Mouse (Mus musculus) spleen, embryonic (tissue): ENCODE measurements around the gene Ptx3.
"Not testable (repeated sequence)": the region's sequence is repeated elsewhere in the genome, so short reads cannot be mapped to it uniquely, and the experiment has no call there.

Source experiments
- CTCF ChIA-PET: fragments of 350-600 bp; sonication (Branson Sonifier 250); formaldehyde crosslinking; loops from one replicate; lab custom pipeline; 2022; lab: Charles Lee

The Ptx3 gene

GRCm38 (mm10) chr3:66219655-66220191 lies at the start of gene Ptx3:
Ptx3 (plus strand) TSS chr3:66219910.
- CTCF ChIA-PET = no interaction called here

DNA sequence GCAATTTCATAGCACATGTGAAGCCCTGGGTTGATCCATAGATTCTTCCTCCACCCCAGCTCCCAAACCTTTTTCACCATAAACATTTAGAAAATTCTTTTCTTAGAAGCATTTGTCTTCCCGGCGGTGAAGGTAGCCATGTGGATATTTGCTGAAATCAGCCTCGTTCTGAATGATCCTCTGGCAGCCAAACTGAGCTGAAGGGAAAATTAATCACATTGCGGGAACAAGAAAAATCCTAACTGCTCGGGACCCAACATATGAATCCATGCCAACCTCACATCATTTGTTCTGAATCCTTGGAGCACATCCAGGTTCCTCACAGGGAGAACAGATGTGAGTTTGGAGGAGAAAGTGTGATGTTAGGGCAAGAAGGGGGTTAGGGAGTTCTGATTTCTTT lies 46.8 kb upstream of the Ptx3 start:
- CTCF ChIA-PET = no interaction called here

GRCm38 (mm10) chr3:66179647-66180046 lies 40.1 kb upstream of the Ptx3 start:
- CTCF ChIA-PET = no interaction called here

DNA sequence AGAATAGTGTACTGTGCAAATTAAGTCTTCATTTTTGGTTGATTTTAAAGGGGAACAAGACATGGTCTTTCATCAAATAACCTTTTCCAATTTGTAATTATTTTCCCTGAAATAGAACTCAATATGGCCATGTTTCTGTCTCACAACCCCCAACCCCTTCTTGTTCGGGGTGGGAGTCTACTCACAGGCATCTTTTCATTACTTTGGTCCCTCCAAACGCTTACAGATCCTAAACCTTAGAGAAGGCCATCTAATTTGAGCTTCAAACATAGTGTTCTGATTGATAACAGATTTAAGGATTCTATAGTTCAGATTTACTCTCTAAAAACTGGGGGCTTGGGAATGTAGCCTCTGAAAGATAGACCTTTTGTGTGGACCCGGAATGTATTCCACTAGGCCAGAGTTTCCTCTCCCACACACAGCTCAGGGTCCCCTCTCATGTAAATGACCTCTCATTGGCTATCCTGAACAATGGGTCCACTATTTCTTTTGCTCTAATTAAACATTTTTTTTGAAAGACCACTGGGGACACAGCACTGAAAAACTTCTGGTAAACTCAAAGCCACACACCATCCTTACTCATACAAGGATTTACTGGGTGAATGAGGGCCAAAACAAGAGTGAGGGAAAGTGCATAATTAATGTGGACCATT lies 25.7 kb upstream of the Ptx3 start:
- CTCF ChIA-PET = no interaction called here

DNA sequence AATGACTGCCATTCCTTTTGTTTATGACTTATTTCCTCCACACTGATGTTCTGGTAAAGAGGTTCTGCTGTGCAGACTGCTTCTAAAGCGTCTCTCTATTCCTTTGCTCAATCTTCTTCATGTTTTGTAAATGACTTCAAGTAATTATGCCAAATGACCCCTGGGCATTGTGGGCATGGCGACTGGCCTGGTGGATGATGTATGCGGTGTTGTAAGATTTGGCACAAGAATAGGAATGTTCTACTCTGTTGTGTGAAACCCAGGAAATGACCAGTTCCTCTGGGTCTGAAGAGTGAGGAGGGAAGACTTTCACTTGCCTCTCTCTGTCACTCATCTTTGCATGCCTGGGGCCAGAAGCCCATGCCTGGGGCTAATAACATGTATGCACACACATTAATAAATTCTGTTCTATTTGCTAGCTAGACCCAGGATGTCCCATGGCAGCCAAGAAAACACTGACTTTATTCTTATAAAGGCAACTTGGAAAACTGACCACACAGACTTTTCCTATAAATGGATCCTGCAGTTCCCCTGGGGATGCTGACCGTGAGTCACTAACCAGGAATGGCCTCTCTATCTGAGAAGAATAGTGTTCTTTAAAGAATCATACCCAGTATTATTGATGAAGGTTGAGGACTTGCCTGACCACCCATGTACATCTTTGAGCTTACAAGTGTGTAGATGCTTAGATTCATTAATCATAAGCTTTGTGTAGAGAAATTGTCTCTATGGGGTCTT lies 10.7 kb upstream of the Ptx3 start:
- CTCF ChIA-PET = no interaction called here

GRCm38 (mm10) chr3:66213524-66213923 lies 6.2 kb upstream of the Ptx3 start:
- CTCF ChIA-PET = no interaction called here

DNA sequence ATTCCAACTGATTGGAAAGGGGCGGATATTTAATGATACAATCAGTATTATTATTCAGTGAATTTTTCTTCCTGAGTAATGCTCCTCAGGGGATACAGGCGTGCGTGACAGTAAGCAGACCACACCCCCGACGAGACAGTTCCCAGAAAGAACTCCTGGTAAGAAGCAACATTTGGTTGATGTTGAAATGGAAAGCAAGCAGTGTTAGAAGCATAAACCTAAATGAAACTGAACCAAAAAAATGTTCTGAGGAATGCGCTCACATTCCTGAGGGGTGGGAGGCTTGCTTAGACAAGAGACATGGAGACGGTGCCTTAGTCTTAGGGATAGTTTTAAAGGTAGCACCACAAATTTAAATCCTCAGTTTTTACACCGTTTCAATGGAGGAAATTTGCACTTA lies 4.0 kb upstream of the Ptx3 start:
- CTCF ChIA-PET = no interaction called here

- CTCF ChIA-PET = no interaction called here
Observed at GRCm38 (mm10) chr3:66220554-66221242, 988 bp downstream of the Ptx3 start.

DNA sequence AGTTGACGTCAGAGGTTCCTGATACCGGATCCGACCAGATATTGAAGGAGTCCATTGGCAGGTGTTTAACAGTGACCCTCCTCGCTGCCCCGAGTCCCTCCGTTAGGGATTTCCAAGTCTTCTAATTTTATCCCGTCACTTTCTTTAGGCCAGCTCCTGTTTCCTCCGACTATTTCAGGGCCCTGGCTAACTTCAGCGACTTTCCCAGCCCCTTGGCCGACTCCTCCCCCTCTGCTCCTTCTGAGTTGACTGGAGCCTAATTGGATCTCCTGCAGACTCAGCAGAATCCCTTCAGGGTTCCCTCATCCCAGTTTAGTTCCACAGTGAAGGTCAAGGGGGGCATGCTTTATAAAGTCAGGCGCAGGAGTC lies 1.5 kb downstream of the Ptx3 start:
- CTCF ChIA-PET = no interaction called here

DNA sequence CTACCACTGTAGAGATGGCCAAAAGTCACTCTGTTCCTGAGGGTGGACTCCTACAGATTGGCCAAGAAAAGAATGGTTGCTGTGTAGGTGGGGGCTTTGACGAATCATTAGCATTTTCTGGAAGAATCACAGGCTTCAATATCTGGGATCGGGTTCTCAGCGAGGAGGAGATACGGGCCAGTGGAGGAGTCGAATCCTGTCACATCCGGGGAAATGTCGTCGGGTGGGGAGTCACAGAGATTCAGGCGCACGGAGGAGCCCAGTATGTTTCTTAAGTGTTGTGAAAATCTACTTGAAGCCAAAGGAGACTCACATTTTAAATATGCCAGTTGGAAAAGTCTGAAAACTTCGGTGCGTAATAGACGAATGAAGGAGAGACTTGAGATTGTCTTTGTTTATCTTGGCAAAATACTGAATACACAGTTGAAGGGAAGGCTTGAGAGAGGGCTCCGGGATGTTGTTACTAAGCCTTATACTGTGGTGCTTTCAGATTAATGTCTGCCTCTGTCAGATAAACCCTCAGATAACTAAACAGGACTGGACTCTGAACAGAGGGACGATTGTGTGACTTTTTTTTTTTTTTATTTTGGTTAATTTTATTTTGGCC lies 5.3 kb downstream of the Ptx3 start:
- CTCF ChIA-PET = no interaction called here

- CTCF ChIA-PET = not testable (repeated sequence)
Observed at GRCm38 (mm10) chr3:66236234-66236871, 16.6 kb downstream of the Ptx3 start.

GRCm38 (mm10) chr3:66240476-66240875 lies 20.8 kb downstream of the Ptx3 start:
- CTCF ChIA-PET = no interaction called here

- CTCF ChIA-PET = no interaction called here
Observed at GRCm38 (mm10) chr3:66251842-66252241, 32.1 kb downstream of the Ptx3 start.

GRCm38 (mm10) chr3:66254504-66255105 lies 34.9 kb downstream of the Ptx3 start:
- CTCF ChIA-PET = no interaction called here

DNA sequence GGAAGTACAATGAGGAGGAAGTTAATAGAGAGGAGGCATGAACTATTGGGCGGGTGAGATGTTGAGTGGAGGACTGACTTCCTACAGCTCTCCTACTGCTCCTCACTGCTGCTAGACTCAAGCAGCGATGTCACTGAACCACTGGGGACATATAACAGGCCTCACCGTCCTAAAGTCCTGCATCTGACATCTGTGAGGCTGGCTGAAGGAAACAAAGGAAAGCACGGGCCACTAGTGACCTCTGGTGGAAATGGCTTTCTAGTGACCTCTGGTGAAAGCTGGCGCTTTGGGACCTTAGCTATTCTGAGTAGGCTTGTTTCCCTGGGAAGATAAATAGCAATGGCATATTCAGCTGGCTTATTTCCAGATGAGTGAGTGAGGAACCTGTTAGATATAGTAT lies 42.6 kb downstream of the Ptx3 start:
- CTCF ChIA-PET = no interaction called here

- CTCF ChIA-PET = no interaction called here
Observed at GRCm38 (mm10) chr3:66263270-66263669, 43.6 kb downstream of the Ptx3 start.
